Mouse (Mus musculus): Measurements from ENCODE around the gene Fam71e1. TPM values are rescaled to one million over a fixed set of nuclear protein-coding genes. Genes with fewer than 3 reads are reported as not detected.

Fam71e1 gene
- polyA plus RNA-seq (2014; fragmentation: Illumina TruSeq; extraction: RNeasy Lipid Tissue Mini Kit (QIAGEN cat#74804); ENCODE audit: low read depth, low replicate concordance) = 119 TPM

GRCm38 (mm10) chr7:44495992-44496770 is at the start of gene Fam71e1, which contains the start of gene Emc10:
Gene Fam71e1 (plus strand): TSS chr7:44496581.
Gene Emc10 (minus strand): TSS chr7:44496529.

DNA sequence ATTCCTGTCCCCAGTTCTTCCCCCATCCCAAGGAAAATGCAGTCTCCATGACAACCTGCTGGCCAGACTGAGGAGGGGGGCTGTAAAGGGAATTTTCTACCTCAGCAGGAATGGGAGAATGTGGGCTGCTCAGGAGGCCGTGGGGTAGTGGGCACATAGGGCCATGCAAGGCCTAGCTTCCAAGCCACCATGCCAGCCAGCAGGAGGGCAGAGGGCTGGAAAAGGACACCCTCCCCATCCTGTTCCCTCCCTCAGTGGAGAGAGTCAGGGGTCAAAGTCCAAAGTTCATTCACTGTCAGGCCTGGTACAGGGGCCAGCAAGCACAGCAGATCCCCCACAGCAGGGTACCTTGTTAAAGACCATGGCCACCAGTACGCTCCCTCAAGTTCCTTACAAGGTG is 31.3 kb upstream of the Fam71e1 start, which contains the start of gene Aspdh:
Gene Aspdh, plus strand, starts transcription at position 281 of the 400 bp plus-strand sequence.

GRCm38 (mm10) chr7:44467811-44468411 is 28.5 kb upstream of the Fam71e1 start, which contains the start of gene Josd2:
Gene Josd2 (plus strand): TSS chr7:44467980.

DNA sequence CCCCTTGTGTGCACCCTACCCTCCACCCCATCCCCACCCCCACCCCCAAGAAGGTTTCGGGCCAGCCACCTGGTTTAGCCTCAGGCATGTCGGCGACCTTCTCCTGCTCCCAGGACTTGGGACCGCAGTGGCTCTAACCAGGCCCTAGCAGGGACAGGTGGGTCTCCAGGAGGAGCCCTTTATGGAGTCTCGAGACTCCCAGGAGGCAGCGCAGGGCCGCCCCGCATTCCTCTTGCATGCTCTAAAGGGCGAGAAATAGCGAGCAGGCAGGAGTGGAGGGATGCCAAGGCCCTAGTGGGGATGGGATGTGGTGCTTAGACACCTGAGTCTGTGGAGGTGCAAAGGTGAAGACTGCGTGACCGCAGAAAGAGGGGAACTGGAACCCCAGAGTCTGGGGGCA is 28.1 kb downstream of the Fam71e1 start, which contains the start of gene Mybpc2:
Gene Mybpc2, minus strand, starts transcription at position 155 of the 400 bp plus-strand sequence.

GRCm38 (mm10) chr7:44531946-44532732 is 35.8 kb downstream of the Fam71e1 start, which contains the start of gene Spib:
Gene Spib (minus strand): TSS chr7:44532071.

DNA sequence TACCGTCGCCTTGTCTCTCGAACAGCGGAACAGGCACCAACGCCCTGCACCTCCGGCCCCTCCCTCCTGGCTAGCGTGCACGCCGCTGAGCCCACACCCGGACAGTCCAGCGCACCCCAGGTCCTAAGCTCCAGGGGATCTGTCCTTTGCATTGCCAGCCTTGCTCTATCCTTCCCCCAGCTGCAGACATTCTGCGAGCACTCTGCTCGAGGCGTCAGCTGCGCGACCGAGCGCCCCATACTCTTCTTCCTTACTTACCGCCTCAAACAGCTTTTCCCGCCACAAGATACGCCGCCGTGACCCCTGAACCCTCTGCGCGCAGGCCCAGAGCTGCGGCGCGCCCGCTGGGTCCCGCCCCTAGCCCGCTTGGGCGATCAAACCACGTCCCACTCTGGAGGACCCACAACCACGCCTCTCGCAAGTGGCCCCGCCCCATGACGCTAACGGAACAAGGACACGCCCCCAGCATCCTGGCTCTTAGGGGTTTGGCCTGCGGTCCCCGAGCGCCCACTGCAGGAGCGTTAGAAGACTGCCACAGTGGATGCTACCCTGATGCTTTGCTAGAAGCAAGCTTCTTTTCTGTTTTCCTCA is 52.2 kb downstream of the Fam71e1 start, which contains the start of gene Pold1:
Gene Pold1, minus strand, starts transcription at position 353 of the 591 bp plus-strand sequence.

Other genes with a start within 250 kb of the Fam71e1 start
- 52.1 TPM for gene 1700028J19Rik, start 249.9 kb upstream of the Fam71e1 start, polyA plus RNA-seq (2014; fragmentation: Illumina TruSeq; extraction: RNeasy Lipid Tissue Mini Kit (QIAGEN cat#74804); ENCODE audit: low read depth, low replicate concordance)
- gene 2410002F23Rik, start 249.9 kb upstream of the Fam71e1 start, polyA plus RNA-seq (2014; fragmentation: Illumina TruSeq; extraction: RNeasy Lipid Tissue Mini Kit (QIAGEN cat#74804); ENCODE audit: low read depth, low replicate concordance) = 32.7 TPM
- not detected for gene Acp4, start 239.2 kb upstream of the Fam71e1 start, polyA plus RNA-seq (2014; fragmentation: Illumina TruSeq; extraction: RNeasy Lipid Tissue Mini Kit (QIAGEN cat#74804); ENCODE audit: low read depth, low replicate concordance)
- 13.7 TPM for gene Gm15517, start 235.1 kb upstream of the Fam71e1 start, polyA plus RNA-seq (2014; fragmentation: Illumina TruSeq; extraction: RNeasy Lipid Tissue Mini Kit (QIAGEN cat#74804); ENCODE audit: low read depth, low replicate concordance)
- gene Clec11a, start 189.7 kb upstream of the Fam71e1 start, polyA plus RNA-seq (2014; fragmentation: Illumina TruSeq; extraction: RNeasy Lipid Tissue Mini Kit (QIAGEN cat#74804); ENCODE audit: low read depth, low replicate concordance) = 0.48 TPM
- 0.31 TPM for gene Shank1, start 186.3 kb upstream of the Fam71e1 start, polyA plus RNA-seq (2014; fragmentation: Illumina TruSeq; extraction: RNeasy Lipid Tissue Mini Kit (QIAGEN cat#74804); ENCODE audit: low read depth, low replicate concordance)
- gene Syt3, start 112.5 kb upstream of the Fam71e1 start, polyA plus RNA-seq (2014; fragmentation: Illumina TruSeq; extraction: RNeasy Lipid Tissue Mini Kit (QIAGEN cat#74804); ENCODE audit: low read depth, low replicate concordance) = 0.07 TPM
- 1.1 TPM for gene 1700008O03Rik, start 110.8 kb upstream of the Fam71e1 start, polyA plus RNA-seq (2014; fragmentation: Illumina TruSeq; extraction: RNeasy Lipid Tissue Mini Kit (QIAGEN cat#74804); ENCODE audit: low read depth, low replicate concordance)
- gene Lrrc4b, start 67.6 kb upstream of the Fam71e1 start, polyA plus RNA-seq (2014; fragmentation: Illumina TruSeq; extraction: RNeasy Lipid Tissue Mini Kit (QIAGEN cat#74804); ENCODE audit: low read depth, low replicate concordance) = not detected
- gene Aspdh, start 31.2 kb upstream of the Fam71e1 start, polyA plus RNA-seq (2014; fragmentation: Illumina TruSeq; extraction: RNeasy Lipid Tissue Mini Kit (QIAGEN cat#74804); ENCODE audit: low read depth, low replicate concordance) = not detected
- gene Josd2, start 28.6 kb upstream of the Fam71e1 start, polyA plus RNA-seq (2014; fragmentation: Illumina TruSeq; extraction: RNeasy Lipid Tissue Mini Kit (QIAGEN cat#74804); ENCODE audit: low read depth, low replicate concordance) = 1.9 TPM
- 1.8 TPM for gene Emc10, start 52 bp upstream of the Fam71e1 start, polyA plus RNA-seq (2014; fragmentation: Illumina TruSeq; extraction: RNeasy Lipid Tissue Mini Kit (QIAGEN cat#74804); ENCODE audit: low read depth, low replicate concordance)
- gene Mybpc2, start 28.1 kb downstream of the Fam71e1 start, polyA plus RNA-seq (2014; fragmentation: Illumina TruSeq; extraction: RNeasy Lipid Tissue Mini Kit (QIAGEN cat#74804); ENCODE audit: low read depth, low replicate concordance) = not detected
- gene Spib, start 35.5 kb downstream of the Fam71e1 start, polyA plus RNA-seq (2014; fragmentation: Illumina TruSeq; extraction: RNeasy Lipid Tissue Mini Kit (QIAGEN cat#74804); ENCODE audit: low read depth, low replicate concordance) = not detected
- not detected for gene Pold1, start 52.3 kb downstream of the Fam71e1 start, polyA plus RNA-seq (2014; fragmentation: Illumina TruSeq; extraction: RNeasy Lipid Tissue Mini Kit (QIAGEN cat#74804); ENCODE audit: low read depth, low replicate concordance)
- gene Nr1h2, start 57.4 kb downstream of the Fam71e1 start, polyA plus RNA-seq (2014; fragmentation: Illumina TruSeq; extraction: RNeasy Lipid Tissue Mini Kit (QIAGEN cat#74804); ENCODE audit: low read depth, low replicate concordance) = 2.3 TPM
- not detected for gene Napsa, start 75.8 kb downstream of the Fam71e1 start, polyA plus RNA-seq (2014; fragmentation: Illumina TruSeq; extraction: RNeasy Lipid Tissue Mini Kit (QIAGEN cat#74804); ENCODE audit: low read depth, low replicate concordance)
- 0.08 TPM for gene Kcnc3, start 94.1 kb downstream of the Fam71e1 start, polyA plus RNA-seq (2014; fragmentation: Illumina TruSeq; extraction: RNeasy Lipid Tissue Mini Kit (QIAGEN cat#74804); ENCODE audit: low read depth, low replicate concordance)
- 0.07 TPM for gene Myh14, start 174.3 kb downstream of the Fam71e1 start, polyA plus RNA-seq (2014; fragmentation: Illumina TruSeq; extraction: RNeasy Lipid Tissue Mini Kit (QIAGEN cat#74804); ENCODE audit: low read depth, low replicate concordance)
- 343 TPM for gene Izumo2, start 212.2 kb downstream of the Fam71e1 start, polyA plus RNA-seq (2014; fragmentation: Illumina TruSeq; extraction: RNeasy Lipid Tissue Mini Kit (QIAGEN cat#74804); ENCODE audit: low read depth, low replicate concordance)